Mouse (Mus musculus): ENCODE measurements around the gene Rnf220.

GRCm38 (mm10) chr4:117389264-117390054 lies 107.4 kb downstream of the Rnf220 start:
- TF ChIP-seq POLR2AphosphoS2 (IDR thresholded peaks at IDR 0.05; ENCODE audit: low read depth, low read length) (no peak), CTCF (conservative IDR thresholded peaks at IDR 0.05 in 1 of 2, IDR thresholded peaks at IDR 0.05 in 1 of 2; ENCODE audit: low read depth in 2 of 2, low read length in 2 of 2) (0 out of 4 replicates have a peak, but pooled peaks of 1 of the 2 experiments have one; percentile 1), USF1 (IDR thresholded peaks at IDR 0.05; ENCODE audit: low read depth, low read length) (no peak), HCFC1 (IDR thresholded peaks at IDR 0.05; ENCODE audit: low read depth, low read length) (no peak), TBP (conservative IDR thresholded peaks at IDR 0.05; ENCODE audit: low read depth, low read length) (no peak)

Data from CH12.LX (cell line).